Mouse (Mus musculus) heart, embryonic 12.5 days (tissue): ENCODE data around the gene Gnaz. TPM values are rescaled to one million over a fixed set of nuclear protein-coding genes. Genes with fewer than 3 reads are reported as not detected.

Source experiments
- ATAC-seq: fragments of 200-750 bp; cut with Nextera tagmentation; 2 replicates; pipeline ENCODE4 v1.8.0; 2017; ENCODE audit warnings: moderate TSS enrichment, moderate library complexity; ENCODE audit not compliant: insufficient number of reproducible peaks, low FRiP score
- H3K27ac ChIP-seq: fragments of 300-500 bp; sonication (generic); 2 replicates; pipeline ENCODE4 v1.5.1; 2016; ENCODE audit warnings: mild to moderate bottlenecking, moderate library complexity; ENCODE audit not compliant: poor library complexity, severe bottlenecking
- H3K27me3 ChIP-seq: fragments of 300-500 bp; sonication (generic); replicated peaks from 2 replicates; pipeline ENCODE4 v1.6.1; 2016; ENCODE audit warnings: mild to moderate bottlenecking, moderate library complexity
- H3K36me3 ChIP-seq: fragments of 300-500 bp; sonication (generic); 2 replicates; pipeline ENCODE4 v1.6.1; 2016; ENCODE audit warnings: mild to moderate bottlenecking, moderate library complexity
- H3K4me1 ChIP-seq: fragments of 300-500 bp; sonication (generic); replicated peaks from 2 replicates; pipeline ENCODE4 v1.6.1; 2016; ENCODE audit warnings: mild to moderate bottlenecking
- H3K4me2 ChIP-seq: fragments of 300-500 bp; sonication (generic); 2 replicates; pipeline ENCODE4 v1.6.1; 2016; ENCODE audit warnings: mild to moderate bottlenecking, moderate library complexity
- H3K4me3 ChIP-seq: fragments of 300-500 bp; sonication (generic); 2 replicates; pipeline ENCODE4 v1.5.1; 2016; ENCODE audit warnings: mild to moderate bottlenecking
- H3K9ac ChIP-seq: fragments of 300-500 bp; sonication (generic); 2 replicates; pipeline ENCODE4 v1.6.1; 2016; ENCODE audit warnings: mild to moderate bottlenecking, moderate library complexity
- H3K9me3 ChIP-seq: fragments of 300-500 bp; sonication (generic); replicated peaks from 2 replicates; pipeline ENCODE4 v1.6.1; 2016; ENCODE audit warnings: mild to moderate bottlenecking, moderate library complexity
- WGBS: fragments of 180-500 bp; shearing (Covaris S2); methylation state at CpG from one replicate; pipeline ENCODE4 v1.1.7; 2016; 5-methylcytosine and 5-hydroxymethylcytosine counted together
- polyA plus RNA-seq: library from polyadenylated mRNA; unstranded; fragments of >200 nt; fragmentation: Nextera tagmentation; extraction: Ambion mirVana; gene quantifications from 2 replicates; pipeline ENCODE4 v1.2.1, GENCODE M21; 2016

The Gnaz gene
- polyA plus RNA-seq, 1 experiment from 2014 or later: 1.6 TPM

- H3K4me1 ChIP-seq: peaks cover 8% of the 10 kb centered on the region
- peak overlapping the region; percentile 74; the same call in 1 of the 2 replicates for H3K9ac ChIP-seq
- no peaks in the 10 kb centered on the region for H3K36me3 ChIP-seq
- no peak; the same call in 1 of the 2 replicates for ATAC-seq
- peak overlapping the region; percentile 98 for H3K4me2 ChIP-seq
- 5% methylated on average over 25 of the region's 25 CpGs for WGBS
- no peaks in the 10 kb centered on the region for H3K9me3 ChIP-seq
- H3K4me3 ChIP-seq: peak overlapping the region; percentile 77
- no peak overlapping the region for H3K27ac ChIP-seq
- H3K27me3 ChIP-seq: peaks cover 64% of the 10 kb centered on the region
Observed at GRCm38 (mm10) chr10:74967651-74968267, 782 bp downstream of the Gnaz start.

- no peak for ATAC-seq
- H3K4me3 ChIP-seq: no peak overlapping the region
- no peaks in the 10 kb centered on the region for H3K9me3 ChIP-seq
- 72% methylated on average over 2 of the region's 2 CpGs for WGBS
- peaks cover 49% of the 10 kb centered on the region for H3K27me3 ChIP-seq
- H3K36me3 ChIP-seq: no peaks in the 10 kb centered on the region
- H3K4me2 ChIP-seq: no peak overlapping the region
- H3K27ac ChIP-seq: no peak overlapping the region
- no peak overlapping the region for H3K9ac ChIP-seq
- peaks cover 8% of the 10 kb centered on the region for H3K4me1 ChIP-seq
Observed at GRCm38 (mm10) chr10:74969266-74969665, 2.3 kb downstream of the Gnaz start.

GRCm38 (mm10) chr10:74973026-74973425 lies 6.0 kb downstream of the Gnaz start:
- 79% methylated on average over 6 of the region's 6 CpGs for WGBS
- peaks cover 44% of the 10 kb centered on the region for H3K27me3 ChIP-seq

GRCm38 (mm10) chr10:74975626-74976025 lies 8.6 kb downstream of the Gnaz start:
- Histone ChIP-seq H3K4me2 (no peak overlapping the region), H3K27me3 (peaks cover 43% of the 10 kb centered on the region)
- WGBS: 65% methylated on average over 7 of the region's 7 CpGs

More at GRCm38 (mm10) chr10:74973026-74973425, 6.0 kb downstream of the Gnaz start:
- Histone ChIP-seq H3K4me3 (no peak overlapping the region), H3K9ac (no peak overlapping the region), H3K4me2 (no peak overlapping the region), H3K9me3 (no peaks in the 10 kb centered on the region), H3K27ac (no peak overlapping the region), H3K36me3 (no peaks in the 10 kb centered on the region), H3K4me1 (0 out of 2 replicates have a peak, but pooled peaks cover 3% of the 10 kb centered on the region)
- no peak for ATAC-seq

GRCm38 (mm10) chr10:74976429-74976828 lies 9.5 kb downstream of the Gnaz start:
- no peak for ATAC-seq
- H3K27me3 ChIP-seq: peaks cover 47% of the 10 kb centered on the region
- H3K27ac ChIP-seq: no peak overlapping the region
- 0 out of 2 replicates have a peak, but pooled peaks cover 3% of the 10 kb centered on the region for H3K4me1 ChIP-seq
- no peaks in the 10 kb centered on the region for H3K9me3 ChIP-seq
- no peaks in the 10 kb centered on the region for H3K36me3 ChIP-seq
- H3K4me3 ChIP-seq: no peak overlapping the region
- 70% methylated on average over 7 of the region's 7 CpGs for WGBS
- no peak overlapping the region for H3K9ac ChIP-seq
- H3K4me2 ChIP-seq: no peak overlapping the region

More at GRCm38 (mm10) chr10:74975626-74976025, 8.6 kb downstream of the Gnaz start:
- no peak for ATAC-seq
- Histone ChIP-seq H3K9me3 (no peaks in the 10 kb centered on the region), H3K27ac (no peak overlapping the region), H3K4me3 (no peak overlapping the region), H3K36me3 (no peaks in the 10 kb centered on the region), H3K4me1 (0 out of 2 replicates have a peak, but pooled peaks cover 3% of the 10 kb centered on the region), H3K9ac (no peak overlapping the region)

GRCm38 (mm10) chr10:74978056-74978455 lies 11.1 kb downstream of the Gnaz start:
- Histone ChIP-seq H3K9me3 (no peaks in the 10 kb centered on the region), H3K36me3 (no peaks in the 10 kb centered on the region), H3K27me3 (peaks cover 47% of the 10 kb centered on the region), H3K9ac (no peak overlapping the region), H3K27ac (no peak overlapping the region), H3K4me2 (no peak overlapping the region), H3K4me3 (no peak overlapping the region), H3K4me1 (0 out of 2 replicates have a peak, but pooled peaks cover 3% of the 10 kb centered on the region)
- WGBS: 67% methylated on average over 4 of the region's 4 CpGs
- ATAC-seq: no peak

- WGBS: 75% methylated on average over 12 of the region's 12 CpGs
- H3K9me3 ChIP-seq: no peaks in the 10 kb centered on the region
- ATAC-seq: no peak
Observed at GRCm38 (mm10) chr10:74981159-74981558, 14.2 kb downstream of the Gnaz start.

GRCm38 (mm10) chr10:74983176-74983575 lies 16.2 kb downstream of the Gnaz start:
- Histone ChIP-seq H3K9me3 (no peaks in the 10 kb centered on the region), H3K9ac (no peak overlapping the region), H3K4me1 (peaks cover 11% of the 10 kb centered on the region), H3K27me3 (peaks cover 24% of the 10 kb centered on the region), H3K4me2 (no peak overlapping the region), H3K36me3 (no peaks in the 10 kb centered on the region), H3K4me3 (no peak overlapping the region), H3K27ac (no peak overlapping the region)
- WGBS: 49% methylated on average over 8 of the region's 8 CpGs
- ATAC-seq: no peak

More at GRCm38 (mm10) chr10:74981159-74981558, 14.2 kb downstream of the Gnaz start:
- Histone ChIP-seq H3K9ac (no peak overlapping the region), H3K4me1 (no peaks in the 10 kb centered on the region), H3K4me2 (no peak overlapping the region), H3K4me3 (no peak overlapping the region), H3K27ac (no peak overlapping the region), H3K27me3 (peaks cover 41% of the 10 kb centered on the region), H3K36me3 (no peaks in the 10 kb centered on the region)

- 46% methylated on average over 14 of the region's 14 CpGs for WGBS
- Histone ChIP-seq H3K4me1 (peaks cover 23% of the 10 kb centered on the region), H3K4me3 (no peak overlapping the region), H3K27me3 (peaks cover 22% of the 10 kb centered on the region), H3K9ac (0 out of 2 replicates have a peak overlapping the region, but pooled peaks have one; percentile 19), H3K27ac (no peak overlapping the region), H3K9me3 (peaks cover 6% of the 10 kb centered on the region), H3K36me3 (no peaks in the 10 kb centered on the region), H3K4me2 (peak overlapping the region; percentile 30)
- ATAC-seq: peak; percentile 37
Observed at GRCm38 (mm10) chr10:74987698-74988470, 20.9 kb downstream of the Gnaz start.

- Histone ChIP-seq H3K9me3 (peaks cover 6% of the 10 kb centered on the region), H3K4me2 (no peak overlapping the region), H3K27ac (no peak overlapping the region), H3K27me3 (peaks cover 34% of the 10 kb centered on the region), H3K4me3 (no peak overlapping the region), H3K36me3 (no peaks in the 10 kb centered on the region), H3K9ac (no peak overlapping the region), H3K4me1 (peaks cover 34% of the 10 kb centered on the region)
- ATAC-seq: no peak
- WGBS: 71% methylated on average over 4 of the region's 4 CpGs
Observed at GRCm38 (mm10) chr10:74989814-74990213, 22.8 kb downstream of the Gnaz start.

- no peak for ATAC-seq
- Histone ChIP-seq H3K9ac (peak overlapping the region; percentile 44; the same call in 1 of the 2 replicates), H3K4me3 (peak overlapping the region; percentile 27), H3K27ac (no peak overlapping the region), H3K36me3 (no peaks in the 10 kb centered on the region), H3K4me2 (peak overlapping the region; percentile 58), H3K9me3 (peaks cover 6% of the 10 kb centered on the region), H3K4me1 (peaks cover 43% of the 10 kb centered on the region), H3K27me3 (peaks cover 34% of the 10 kb centered on the region)
- WGBS: 44% methylated on average over 26 of the region's 26 CpGs
Observed at GRCm38 (mm10) chr10:74990584-74991322, 23.8 kb downstream of the Gnaz start.
